Mouse (Mus musculus): Measurements from ENCODE around the gene Prrc2a. TPM values are rescaled to one million over a fixed set of nuclear protein-coding genes. Genes with fewer than 3 reads are reported as not detected.
"Not testable (repeated sequence)": the region's sequence is repeated elsewhere in the genome, so short reads cannot be mapped to it uniquely, and the experiment has no call there.

Prrc2a gene
- polyA plus RNA-seq, 2 experiments, result 192 to 404 TPM

DNA sequence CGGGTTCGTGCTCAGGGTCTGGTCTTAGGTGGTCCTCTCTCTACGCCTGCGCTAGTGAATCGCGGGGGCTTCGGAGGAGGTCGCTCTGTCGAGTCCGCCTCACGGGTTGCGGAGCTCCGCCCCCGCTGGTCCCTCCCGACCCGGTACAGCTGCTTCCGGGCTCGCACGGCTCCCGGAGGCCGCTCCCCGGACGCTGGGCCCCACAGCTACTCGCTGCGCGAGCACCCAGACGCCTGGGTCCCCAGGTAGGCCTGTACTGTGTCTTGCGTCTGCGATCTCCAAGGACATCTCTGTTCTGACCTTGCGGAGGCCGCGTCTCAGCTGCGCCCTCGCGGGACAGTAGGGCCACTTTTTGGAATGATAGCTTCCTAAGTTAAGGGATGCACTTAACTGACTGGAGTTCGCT is 38.5 kb downstream of the Prrc2a start, which contains the start of gene D17H6S53E:
TSS of gene D17H6S53E (plus strand) at position 168 of the 406 bp plus-strand sequence.
- WGBS, result under 1% methylated on average over 24 of the region's 36 CpGs
- H3K27ac ChIP-seq (replicated peaks; ENCODE audit: low read depth, low read length), result peak within 1 kb of the TSS; percentile 74
- DNase-seq (ENCODE audit: low spot score), result peak; percentile 66
- ATAC-seq (ENCODE audit: low FRiP score, low read depth), result peak; percentile 60
- no peaks in the 10 kb centered on the region for H3K27me3 ChIP-seq (ENCODE audit: control insufficient read depth, insufficient read depth, low read length)
- peak within 1 kb of the TSS; percentile 62 for H3K4me3 ChIP-seq (replicated peaks; ENCODE audit: low read length)
- H3K9ac ChIP-seq (ENCODE audit: low read depth, low read length, severe bottlenecking), result peak within 1 kb of the TSS; percentile 77
- peaks cover 16% of the 10 kb centered on the region for H3K4me1 ChIP-seq (ENCODE audit: control insufficient read depth, insufficient read depth, low read length)
- H3K4me2 ChIP-seq (replicated peaks; ENCODE audit: low read depth, low read length, severe bottlenecking), result peak within 1 kb of the TSS; percentile 84
- peak; percentile 62; the same call in 1 of the 2 replicates for TF ChIP-seq POLR2A (IDR thresholded peaks at IDR 0.05; ENCODE audit: borderline replicate concordance, extremely low read depth, insufficient read depth, insufficient read length)
- peaks cover 25% of the 10 kb centered on the region for H3K36me3 ChIP-seq (ENCODE audit: control insufficient read depth, insufficient read depth, low read length)
- H3K9me3 ChIP-seq (ENCODE audit: control insufficient read depth, low read length), result no peaks in the 10 kb centered on the region

DNA sequence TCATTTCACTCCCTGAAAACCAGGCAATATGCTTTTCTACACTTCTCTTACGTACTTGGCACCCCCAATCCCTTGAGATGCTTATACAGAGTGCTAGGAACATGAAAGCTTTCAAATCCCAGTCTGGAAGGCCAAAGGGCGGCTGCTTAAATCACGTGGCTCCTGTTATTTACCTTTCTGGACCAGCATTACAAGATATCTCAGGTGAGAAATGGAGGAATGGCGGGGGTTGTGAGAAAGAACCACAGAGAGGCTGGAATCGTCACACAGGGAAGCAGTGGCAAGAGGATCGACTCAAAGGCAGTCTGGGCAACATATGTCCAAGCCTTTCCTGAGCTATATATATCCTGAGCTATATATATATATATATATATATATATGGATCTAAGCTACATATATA is 39.1 kb downstream of the Prrc2a start:
- no peak for DNase-seq (ENCODE audit: low spot score)
- no peak for TF ChIP-seq POLR2A (IDR thresholded peaks at IDR 0.05; ENCODE audit: borderline replicate concordance, extremely low read depth, insufficient read depth, insufficient read length)
- no peaks in the 10 kb centered on the region for H3K27me3 ChIP-seq (ENCODE audit: control insufficient read depth, insufficient read depth, low read length)
- H3K4me2 ChIP-seq (replicated peaks; ENCODE audit: low read depth, low read length, severe bottlenecking), result peak overlapping the region; percentile 84
- ATAC-seq (ENCODE audit: low FRiP score, low read depth), result no peak
- peak overlapping the region; percentile 74 for H3K27ac ChIP-seq (replicated peaks; ENCODE audit: low read depth, low read length)
- WGBS, result 25% methylated on average over 6 of the region's 6 CpGs
- no peaks in the 10 kb centered on the region for H3K9me3 ChIP-seq (ENCODE audit: control insufficient read depth, low read length)
- peak overlapping the region; percentile 62 for H3K4me3 ChIP-seq (replicated peaks; ENCODE audit: low read length)
- peaks cover 16% of the 10 kb centered on the region for H3K4me1 ChIP-seq (ENCODE audit: control insufficient read depth, insufficient read depth, low read length)
- peaks cover 25% of the 10 kb centered on the region for H3K36me3 ChIP-seq (ENCODE audit: control insufficient read depth, insufficient read depth, low read length)
- peak overlapping the region; percentile 77 for H3K9ac ChIP-seq (ENCODE audit: low read depth, low read length, severe bottlenecking)

DNA sequence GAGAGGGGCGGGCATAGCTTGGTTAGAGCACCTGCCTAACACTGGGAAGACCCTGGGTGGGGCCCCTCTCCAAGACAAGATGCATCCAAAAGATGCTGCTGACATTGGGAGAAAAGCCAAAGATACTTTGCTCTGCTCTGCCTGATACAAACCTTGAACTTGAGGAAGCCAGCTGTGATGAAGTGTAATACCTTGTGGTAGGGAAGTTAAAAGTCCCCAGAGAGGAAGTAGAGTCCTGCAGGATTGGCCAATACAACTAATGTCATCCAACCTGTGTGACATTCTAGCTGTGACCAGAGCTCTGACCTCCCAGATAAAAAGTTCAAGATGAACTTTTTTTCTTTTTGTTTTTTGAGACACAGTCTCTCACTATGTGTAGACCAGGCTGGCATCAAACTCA is 39.6 kb downstream of the Prrc2a start:
- ATAC-seq (ENCODE audit: low FRiP score, low read depth) (no peak), DNase-seq (ENCODE audit: low spot score) (no peak)
- no peak for TF ChIP-seq POLR2A (IDR thresholded peaks at IDR 0.05; ENCODE audit: borderline replicate concordance, extremely low read depth, insufficient read depth, insufficient read length)
- H3K9ac ChIP-seq (ENCODE audit: low read depth, low read length, severe bottlenecking), result no peak overlapping the region; the same call in 1 of the 2 replicates
- no peaks in the 10 kb centered on the region for H3K27me3 ChIP-seq (ENCODE audit: control insufficient read depth, insufficient read depth, low read length)
- no peak overlapping the region for H3K27ac ChIP-seq (replicated peaks; ENCODE audit: low read depth, low read length)
- H3K36me3 ChIP-seq (ENCODE audit: control insufficient read depth, insufficient read depth, low read length), result peaks cover 20% of the 10 kb centered on the region
- 90% methylated on average over 1 of the region's 1 CpGs for WGBS
- no peak overlapping the region; the same call in 1 of the 2 replicates for H3K4me3 ChIP-seq (replicated peaks; ENCODE audit: low read length)
- peaks cover 19% of the 10 kb centered on the region for H3K4me1 ChIP-seq (ENCODE audit: control insufficient read depth, insufficient read depth, low read length)
- no peaks in the 10 kb centered on the region for H3K9me3 ChIP-seq (ENCODE audit: control insufficient read depth, low read length)
- no peak overlapping the region for H3K4me2 ChIP-seq (replicated peaks; ENCODE audit: low read depth, low read length, severe bottlenecking)

DNA sequence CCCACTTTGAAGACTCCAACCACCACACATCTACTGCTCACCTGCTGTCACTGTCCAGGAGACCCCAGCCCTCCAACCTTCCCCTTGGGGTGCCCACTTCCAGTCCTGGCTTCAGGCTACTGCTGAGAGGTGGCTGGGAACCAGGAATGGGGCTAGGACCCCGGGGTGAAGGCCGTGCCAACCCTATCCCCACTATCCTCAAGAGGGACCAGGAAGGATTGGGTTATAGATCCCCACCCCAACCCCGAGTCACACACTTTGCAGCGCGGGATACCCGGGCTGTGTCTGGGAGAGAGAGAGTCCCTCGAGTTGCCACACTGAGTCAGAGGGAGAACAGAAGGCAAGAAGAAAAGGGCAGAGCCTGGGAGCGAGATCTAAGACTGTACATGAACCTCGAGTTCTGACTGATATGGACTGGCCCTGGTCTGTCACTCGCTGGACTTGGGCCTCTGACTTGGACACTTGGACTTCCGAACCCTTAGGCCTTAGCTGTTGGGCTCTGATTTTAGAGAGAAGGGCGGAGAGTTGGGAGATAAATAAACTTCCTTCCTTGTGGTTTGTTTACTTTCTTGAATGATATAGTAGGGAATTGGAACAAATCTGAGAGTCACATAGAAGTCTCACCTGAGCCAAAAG is 40.3 kb downstream of the Prrc2a start:
- not testable (repeated sequence) for H3K27ac ChIP-seq (replicated peaks; ENCODE audit: low read depth, low read length); H3K4me2 ChIP-seq (replicated peaks; ENCODE audit: low read depth, low read length, severe bottlenecking); H3K4me3 ChIP-seq (replicated peaks; ENCODE audit: low read length); H3K9me3 ChIP-seq (ENCODE audit: control insufficient read depth, low read length); H3K9ac ChIP-seq (ENCODE audit: low read depth, low read length, severe bottlenecking); DNase-seq (ENCODE audit: low spot score); ATAC-seq (ENCODE audit: low FRiP score, low read depth); H3K27me3 ChIP-seq (ENCODE audit: control insufficient read depth, insufficient read depth, low read length)
- Histone ChIP-seq H3K4me1 (ENCODE audit: control insufficient read depth, insufficient read depth, low read length) (peaks cover 23% of the 10 kb centered on the region), H3K36me3 (ENCODE audit: control insufficient read depth, insufficient read depth, low read length) (peaks cover 26% of the 10 kb centered on the region)
- 91% methylated on average over 12 of the region's 12 CpGs for WGBS

DNA sequence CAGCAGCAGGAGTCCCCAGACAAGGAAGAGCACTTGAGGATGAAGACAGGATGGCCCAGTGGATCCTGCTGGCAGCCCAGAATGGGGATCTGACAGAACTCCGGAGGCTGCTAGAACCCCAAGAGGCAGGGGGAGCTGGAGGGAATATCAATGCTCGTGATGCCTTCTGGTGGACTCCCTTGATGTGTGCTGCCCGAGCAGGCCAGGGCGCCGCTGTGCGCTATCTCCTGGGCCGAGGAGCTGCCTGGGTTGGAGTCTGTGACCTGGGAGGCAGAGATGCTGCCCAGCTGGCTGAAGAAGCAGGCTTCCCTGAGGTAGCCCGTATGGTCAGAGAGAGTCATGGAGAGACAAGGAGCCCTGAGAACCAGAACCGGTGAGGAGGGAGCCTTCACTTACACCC is 41.4 kb downstream of the Prrc2a start:
- not testable (repeated sequence) for H3K4me3 ChIP-seq (replicated peaks; ENCODE audit: low read length); H3K9me3 ChIP-seq (ENCODE audit: control insufficient read depth, low read length); DNase-seq (ENCODE audit: low spot score); H3K4me2 ChIP-seq (replicated peaks; ENCODE audit: low read depth, low read length, severe bottlenecking); H3K27ac ChIP-seq (replicated peaks; ENCODE audit: low read depth, low read length); H3K9ac ChIP-seq (ENCODE audit: low read depth, low read length, severe bottlenecking); ATAC-seq (ENCODE audit: low FRiP score, low read depth); H3K27me3 ChIP-seq (ENCODE audit: control insufficient read depth, insufficient read depth, low read length)
- WGBS, result 94% methylated on average over 9 of the region's 9 CpGs
- peaks cover 23% of the 10 kb centered on the region for H3K4me1 ChIP-seq (ENCODE audit: control insufficient read depth, insufficient read depth, low read length)
- H3K36me3 ChIP-seq (ENCODE audit: control insufficient read depth, insufficient read depth, low read length), result peaks cover 30% of the 10 kb centered on the region
